Mouse (Mus musculus) heart, postnatal 4 days (tissue): ENCODE data around the gene Uspl1. TPM values are rescaled to one million over a fixed set of nuclear protein-coding genes. Genes with fewer than 3 reads are reported as not detected.

ENCODE experiments used
- DNase-seq: peaks from one replicate; pipeline ENCODE4 v3.0.0; 2021
- total RNA-seq, 2 experiments: library from RNA; stranded (reverse); gene quantifications; 2 replicates each; pipeline ENCODE4 v1.2.3; 2021

Gene Uspl1
- total RNA-seq, 2 experiments from 2014 or later = 24.6 to 25.1 TPM

DNA sequence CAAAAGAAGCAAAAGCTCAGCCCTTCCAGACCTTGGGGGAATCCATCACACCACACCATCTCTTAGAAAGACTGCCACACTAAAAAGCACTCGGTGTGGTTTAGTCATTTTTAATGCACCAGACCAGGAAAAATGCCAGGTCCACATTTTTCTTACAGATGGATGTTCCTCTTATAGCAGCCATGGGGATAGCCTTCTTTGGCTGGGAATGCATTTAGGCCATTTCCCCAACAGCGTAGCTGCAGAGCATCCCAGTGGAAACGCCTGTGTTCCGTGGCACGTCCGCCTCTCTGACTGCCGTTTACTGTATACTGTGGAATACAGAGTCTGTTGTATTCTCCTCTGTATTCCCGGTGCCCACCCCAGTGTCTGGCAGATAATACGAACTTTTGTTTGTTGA is 15.3 kb upstream of the Uspl1 start:
- no peak for DNase-seq

DNA sequence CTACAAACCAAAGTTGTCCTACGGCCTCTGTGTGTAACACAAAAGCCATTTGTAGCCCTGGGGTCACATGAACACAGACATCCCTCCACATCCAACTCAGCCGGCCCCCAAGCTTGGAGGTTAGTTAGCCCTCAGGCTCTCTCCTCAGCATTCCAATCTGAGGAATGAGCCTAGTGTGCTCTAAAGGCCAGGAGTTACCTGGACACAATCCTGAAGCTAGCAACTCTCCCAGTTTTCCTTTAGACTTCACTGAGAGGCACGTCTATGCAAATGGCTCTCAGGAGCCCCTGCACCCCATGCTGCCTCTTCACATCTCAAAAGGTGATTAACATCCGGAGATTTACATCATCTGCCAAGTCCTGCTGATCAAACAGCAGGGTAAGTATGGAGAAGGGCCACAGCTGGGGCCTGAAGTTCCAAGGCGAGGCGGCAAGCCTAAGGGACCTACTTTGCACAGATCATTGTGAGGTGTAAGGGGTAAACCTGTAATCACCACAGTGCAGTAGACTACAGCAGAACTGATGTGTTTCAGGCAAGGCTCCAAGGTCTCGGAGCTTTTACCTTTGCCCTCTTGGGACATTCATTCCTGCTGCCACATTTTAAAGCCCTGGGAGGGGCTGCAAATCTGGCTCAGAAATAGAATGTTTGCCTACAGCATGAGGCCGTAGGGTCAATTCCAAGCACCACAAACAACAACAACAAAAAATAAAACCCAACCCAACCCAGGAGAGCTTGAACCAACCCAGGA is 13.1 kb upstream of the Uspl1 start:
- DNase-seq = no peak

DNA sequence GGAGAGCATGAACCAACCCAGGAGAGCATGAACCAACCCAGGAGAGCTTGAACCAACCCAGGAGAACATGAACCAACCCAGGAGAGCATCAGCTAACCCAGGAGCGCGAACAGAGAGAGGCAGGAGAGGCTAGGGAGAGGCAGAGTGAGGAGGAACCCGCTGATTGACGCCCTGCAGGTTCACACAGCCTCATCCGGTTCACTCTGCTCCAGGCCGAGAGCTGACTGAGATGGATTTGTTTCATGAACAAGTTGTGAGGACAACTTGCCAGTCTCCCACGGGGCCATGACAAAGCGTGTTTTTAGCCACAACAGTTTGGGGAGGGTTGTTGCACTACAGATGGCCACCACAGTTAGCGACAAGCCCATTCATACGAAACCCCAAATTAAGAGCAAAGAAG is 11.9 kb upstream of the Uspl1 start:
- DNase-seq = no peak

DNA sequence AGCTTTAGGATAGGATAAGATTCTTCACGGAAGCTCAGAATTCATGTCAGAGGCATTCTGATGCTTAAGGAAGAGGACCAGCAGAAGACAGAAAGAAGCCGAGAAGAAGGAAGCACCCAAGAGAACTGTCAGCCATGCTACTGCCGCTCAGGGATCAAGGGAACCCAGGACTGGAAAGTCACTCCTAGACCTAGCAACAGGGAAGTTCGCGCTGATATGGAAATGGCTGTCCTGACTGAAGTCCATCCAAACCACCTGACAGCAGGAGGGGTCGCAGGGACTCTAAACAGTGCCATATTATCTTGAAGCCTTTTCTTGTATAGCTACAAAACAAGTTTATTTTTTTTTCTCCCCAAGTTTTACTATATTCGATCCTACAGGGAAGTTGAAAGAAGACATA is 9.6 kb upstream of the Uspl1 start:
- no peak for DNase-seq

DNA sequence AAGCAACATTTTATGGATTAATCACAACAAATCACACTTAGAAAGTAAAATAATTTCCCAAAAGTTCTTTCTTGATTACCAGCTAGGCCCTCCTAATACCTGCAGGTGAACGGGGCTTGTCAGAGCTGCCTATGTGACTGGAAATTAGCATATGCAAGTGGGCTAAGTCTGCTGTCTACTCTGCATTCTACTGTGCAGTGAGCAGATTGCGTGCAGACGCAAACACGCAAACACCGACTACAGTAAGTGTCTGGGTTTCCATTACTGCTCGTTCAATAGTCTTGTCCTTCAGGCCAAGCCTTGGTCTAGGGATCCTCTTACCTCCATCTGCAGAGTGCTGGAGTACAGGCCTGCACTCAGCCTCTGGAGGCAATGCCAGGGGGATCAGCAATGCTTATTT is 8.4 kb upstream of the Uspl1 start:
- no peak for DNase-seq

DNA sequence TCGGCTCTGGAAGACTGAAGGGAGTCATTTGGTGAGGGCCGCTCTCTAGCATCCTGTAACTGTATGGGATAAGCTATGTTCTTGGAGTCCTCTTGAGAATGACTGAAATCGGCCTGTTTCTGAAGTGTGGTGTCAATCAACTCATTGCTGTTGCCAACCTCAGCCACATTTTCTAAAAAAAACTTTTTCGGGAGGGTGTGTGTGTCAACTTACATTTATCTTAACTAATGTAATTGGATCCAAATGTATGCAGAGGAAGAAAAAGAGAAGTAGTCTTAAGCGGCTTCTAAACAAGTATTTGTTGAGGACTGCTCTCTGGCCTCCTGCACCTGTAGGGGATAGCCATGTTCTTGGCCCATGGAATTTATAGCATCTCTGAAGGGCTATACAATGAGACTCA is 6.1 kb upstream of the Uspl1 start:
- no peak for DNase-seq

DNA sequence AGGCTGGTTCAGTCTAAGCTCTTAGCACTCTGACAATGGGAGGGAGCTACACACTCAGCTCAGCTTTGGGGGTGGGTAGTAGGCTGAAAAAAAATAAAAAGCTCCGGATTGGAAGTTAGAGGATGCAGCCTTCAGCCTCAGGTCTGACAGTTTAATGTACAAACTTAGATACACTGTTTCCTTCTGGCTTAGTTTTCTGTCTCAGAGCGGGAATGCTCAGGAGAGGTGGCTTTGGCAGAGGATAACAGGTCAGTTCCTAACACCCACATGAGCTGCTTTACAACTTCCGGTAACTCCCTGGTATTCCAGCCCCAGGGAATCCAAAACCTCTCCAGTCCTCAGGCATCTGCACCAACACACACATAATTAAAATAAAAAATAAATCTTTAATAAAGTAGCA is 4.3 kb upstream of the Uspl1 start:
- DNase-seq = no peak

DNA sequence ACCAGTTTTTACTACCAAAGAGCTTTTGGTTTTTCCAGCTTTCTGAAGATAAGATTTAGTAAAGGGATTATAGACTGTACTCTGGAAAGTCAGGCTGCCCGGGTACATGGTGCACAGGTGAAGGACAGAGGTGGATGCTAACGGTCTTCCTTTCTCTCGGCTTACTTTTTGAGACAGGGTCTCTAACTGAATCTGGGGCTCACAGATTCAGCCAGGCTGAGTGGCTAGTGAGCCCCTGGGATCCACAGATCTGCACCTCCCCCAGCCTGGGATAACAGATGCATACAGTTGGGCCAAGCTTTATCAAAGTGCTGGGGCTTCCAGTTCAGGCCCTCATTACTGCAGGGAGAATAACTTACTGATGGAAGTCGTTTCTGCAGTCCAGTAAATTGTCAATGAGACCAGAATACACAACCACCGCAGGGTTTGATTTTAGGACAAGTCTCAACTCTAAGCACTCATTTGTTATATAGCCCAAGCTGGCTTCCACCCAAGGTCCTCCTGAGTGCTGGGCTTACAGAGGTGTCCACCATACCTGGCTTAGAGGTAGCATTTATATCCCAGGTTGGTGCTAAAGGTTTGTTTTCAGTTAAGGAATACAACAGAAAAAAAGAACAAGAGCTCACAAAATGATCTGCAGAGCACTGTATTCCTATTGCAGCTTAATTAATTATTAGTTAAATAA is 1.8 kb upstream of the Uspl1 start:
- no peak for DNase-seq

DNA sequence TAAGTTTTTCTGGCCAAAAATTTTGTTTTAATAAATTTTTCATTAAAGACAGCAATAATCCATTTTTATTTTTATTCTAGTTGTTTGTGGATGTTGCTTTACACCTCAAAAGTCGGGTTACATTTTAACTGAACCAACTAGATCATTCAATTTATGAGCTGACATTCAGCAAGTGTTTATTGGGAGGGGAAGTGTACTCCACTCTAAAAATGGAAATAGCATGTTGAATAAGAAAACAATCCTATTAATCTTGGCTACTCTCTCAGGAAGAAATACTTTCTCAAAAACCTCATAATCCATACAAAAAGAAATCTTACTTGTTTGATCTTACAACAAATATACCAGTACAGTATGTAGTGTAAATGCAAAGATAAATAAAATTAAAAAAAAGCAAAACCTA is 1.0 kb upstream of the Uspl1 start:
- DNase-seq = no peak

DNA sequence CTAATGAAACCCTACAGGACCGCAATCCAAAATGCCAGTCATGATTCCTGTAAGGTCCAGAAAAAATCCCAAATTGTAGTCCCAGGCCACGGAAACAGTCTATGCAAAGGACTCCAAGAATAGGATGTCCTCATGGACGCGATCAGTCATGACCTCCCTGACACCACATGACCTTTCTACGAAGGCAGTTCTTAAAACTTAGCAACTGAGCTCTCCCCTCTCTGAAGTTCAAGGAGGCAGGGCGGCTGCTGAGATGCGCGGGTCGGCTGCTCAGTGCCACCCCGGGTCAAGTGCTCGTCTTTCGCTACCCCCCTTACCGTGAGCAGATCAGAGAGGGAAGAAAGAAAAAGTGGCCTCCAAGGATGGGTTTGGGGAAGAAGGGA is 438 bp upstream of the Uspl1 start:
- no peak for DNase-seq

DNA sequence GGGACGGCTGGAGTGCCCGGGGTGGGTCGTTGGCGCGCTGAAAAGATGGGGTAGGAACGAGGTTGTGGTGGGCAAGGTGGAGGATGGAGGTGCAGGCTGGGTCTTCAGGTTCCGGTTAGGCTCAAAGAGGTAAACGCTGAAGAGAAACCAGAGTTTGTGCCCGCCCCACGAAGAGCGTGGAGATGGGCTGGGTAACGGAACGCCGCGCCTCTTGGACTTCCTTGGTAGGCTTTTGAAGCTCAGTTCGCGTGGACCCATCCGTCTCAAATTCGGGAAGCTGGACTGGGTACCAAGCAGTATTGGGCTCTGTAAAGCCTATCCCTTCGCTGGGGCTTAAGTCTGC is 665 bp downstream of the Uspl1 start:
- no peak for DNase-seq

DNA sequence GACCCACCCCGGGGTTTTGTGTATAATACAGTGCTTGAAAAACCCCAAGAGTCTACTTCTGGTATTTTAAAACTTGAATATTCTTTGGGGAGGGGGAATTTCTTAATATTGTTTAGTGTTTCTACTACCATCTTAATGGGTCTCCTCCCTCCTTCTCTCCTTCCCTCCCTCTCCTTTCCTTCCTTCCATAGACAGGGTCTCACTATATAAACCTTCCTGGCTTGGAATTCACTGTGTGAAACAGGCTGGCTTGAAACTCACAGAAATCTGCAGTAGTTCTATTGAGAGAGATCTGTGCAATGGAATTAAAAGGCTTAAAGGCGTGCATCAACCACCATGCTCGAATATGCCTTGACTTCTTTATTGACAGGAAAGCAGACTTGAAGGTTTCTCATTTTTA is 1.7 kb downstream of the Uspl1 start:
- DNase-seq = no peak

DNA sequence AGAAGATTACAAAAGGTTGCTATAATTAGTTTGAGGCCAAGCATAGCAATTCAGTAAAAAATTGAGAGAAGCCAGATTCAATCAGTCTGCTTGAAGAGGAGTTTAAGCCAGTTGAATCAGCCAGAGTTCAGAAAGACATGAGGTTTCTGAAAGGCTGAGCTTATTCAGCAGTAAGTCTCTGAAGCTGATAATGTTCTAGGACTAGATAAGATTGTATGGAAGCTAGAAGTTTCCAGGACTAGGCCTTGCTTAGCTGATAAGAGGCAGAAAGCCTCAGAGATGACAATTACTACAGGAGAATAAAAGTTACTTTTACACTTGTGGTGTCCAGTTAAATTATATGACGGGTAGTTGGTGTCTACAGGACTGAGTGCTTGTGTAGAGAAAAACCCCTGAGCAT is 6.0 kb downstream of the Uspl1 start:
- no peak for DNase-seq

DNA sequence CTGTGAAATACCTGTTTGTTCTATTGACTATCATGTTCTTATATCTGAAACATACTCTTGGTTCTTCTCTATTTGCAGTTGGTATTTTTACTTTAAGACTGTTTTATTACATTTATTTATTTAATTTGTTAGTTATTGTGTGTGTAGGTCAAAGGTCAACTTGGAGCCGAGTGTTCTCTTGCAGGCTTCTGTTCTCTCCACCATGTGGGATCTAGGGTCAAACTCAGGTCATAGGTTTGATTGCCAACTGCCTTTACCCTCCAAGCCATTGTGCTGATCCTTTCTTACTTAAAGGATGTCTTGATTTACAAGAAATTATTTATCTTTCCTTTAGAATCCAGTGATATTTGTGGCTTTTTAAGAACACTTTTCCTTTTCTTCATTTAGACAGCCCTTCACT is 12.5 kb downstream of the Uspl1 start:
- DNase-seq = no peak

DNA sequence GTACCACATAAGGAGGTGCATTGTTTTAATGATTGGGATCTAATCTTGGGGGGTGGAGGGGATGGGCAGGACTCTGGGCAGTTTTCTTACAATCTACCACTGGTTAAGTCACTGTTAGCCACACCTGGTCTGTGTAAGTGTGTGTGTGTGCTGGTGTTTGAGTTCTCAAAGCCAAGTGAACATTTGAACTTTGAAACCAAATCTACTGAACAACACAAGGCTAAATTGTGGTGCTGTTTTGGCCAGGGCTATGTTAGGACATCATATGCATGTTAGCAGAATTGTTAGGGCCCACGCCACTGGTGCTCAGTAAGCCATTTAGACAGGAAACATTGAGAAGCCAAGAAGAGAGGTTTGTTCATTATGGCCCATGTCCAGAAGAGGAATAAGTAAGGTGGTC is 14.6 kb downstream of the Uspl1 start:
- no peak for DNase-seq

DNA sequence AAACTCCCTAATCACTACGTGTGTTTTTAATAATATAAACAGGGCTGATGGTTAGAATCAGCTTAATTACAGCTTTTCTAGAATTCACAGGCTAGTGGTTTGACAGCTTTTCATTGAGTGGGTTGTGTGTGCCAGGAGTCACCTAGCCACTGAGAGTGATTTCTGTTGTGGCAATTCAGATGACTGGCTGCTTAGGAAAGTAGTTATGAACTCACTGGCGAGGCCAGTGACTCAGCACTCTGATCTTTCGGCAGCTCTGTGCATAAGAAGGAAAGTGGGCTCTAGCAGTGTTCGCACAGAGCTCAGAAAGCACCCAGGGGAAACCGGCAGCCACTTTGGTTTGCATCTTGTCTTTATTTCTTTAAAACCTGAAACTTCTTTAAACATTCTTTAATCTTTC is 18.8 kb downstream of the Uspl1 start:
- no peak for DNase-seq

DNA sequence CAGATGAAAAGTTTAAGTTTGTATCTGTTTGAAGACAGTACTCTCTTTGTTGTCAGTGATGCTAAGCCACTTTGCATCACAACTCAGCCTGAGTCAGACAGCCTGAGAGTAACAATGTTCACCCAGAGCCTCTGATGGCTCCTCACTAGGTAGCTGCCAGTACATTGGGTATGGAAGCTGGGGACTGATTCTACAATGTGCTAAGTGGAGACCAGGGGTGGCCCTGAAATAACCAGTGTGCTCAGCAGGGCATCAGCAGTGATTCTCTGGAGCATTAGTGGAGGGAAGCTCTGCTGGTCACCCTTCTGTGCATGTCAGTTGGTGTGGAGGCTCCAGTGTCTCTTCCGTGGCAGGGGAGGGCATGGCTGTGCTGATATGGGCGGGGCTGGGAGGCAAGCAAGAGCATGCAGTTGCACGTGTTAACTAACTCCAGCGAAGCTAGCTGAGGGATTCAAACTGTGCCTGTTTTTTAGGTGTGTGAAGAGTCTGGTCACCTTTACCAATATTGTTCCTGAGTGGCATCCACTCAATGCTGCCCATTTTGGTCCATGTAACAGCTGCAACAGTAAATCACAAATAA is 19.7 kb downstream of the Uspl1 start:
- DNase-seq = no peak

DNA sequence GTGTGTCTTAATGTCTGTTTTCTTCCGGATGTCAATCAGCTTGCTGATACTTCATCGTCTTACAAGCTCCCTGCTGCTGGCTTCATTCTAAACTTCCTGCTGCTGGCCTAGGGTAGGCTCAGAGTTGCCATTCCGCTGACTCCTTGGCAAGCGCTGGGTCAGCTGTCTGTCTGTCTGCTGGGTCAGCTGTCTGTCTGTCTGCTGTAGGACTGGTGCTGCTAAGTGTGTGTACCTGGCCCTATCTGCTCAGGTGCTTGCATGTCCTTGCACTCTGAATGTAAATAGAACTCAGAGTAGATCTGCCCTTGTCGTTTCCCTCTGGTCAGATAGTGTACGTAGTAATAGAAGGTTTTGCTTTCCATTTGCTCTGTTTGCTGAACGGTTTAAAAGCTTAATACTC is 20.7 kb downstream of the Uspl1 start:
- DNase-seq = no peak

DNA sequence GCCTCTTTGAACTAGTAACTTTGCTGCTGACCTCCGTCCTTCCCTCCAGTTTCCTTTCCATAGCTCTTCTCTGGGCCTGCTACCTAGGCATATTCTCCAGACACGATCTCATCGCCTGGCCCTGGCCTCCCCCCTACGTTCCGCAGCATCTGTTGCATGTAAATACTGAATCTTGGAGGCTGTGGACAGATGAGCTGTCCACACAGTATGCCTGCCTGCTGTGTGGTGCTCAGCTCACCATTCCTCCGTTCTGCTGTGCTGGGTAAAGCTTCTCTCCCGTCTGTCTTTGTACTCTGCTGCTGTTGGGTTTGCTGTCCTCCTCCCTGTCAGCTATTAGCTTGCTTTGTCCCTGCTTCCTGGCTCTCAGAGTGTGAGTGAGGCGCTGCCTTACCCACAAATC is 21.1 kb downstream of the Uspl1 start:
- DNase-seq = no peak

DNA sequence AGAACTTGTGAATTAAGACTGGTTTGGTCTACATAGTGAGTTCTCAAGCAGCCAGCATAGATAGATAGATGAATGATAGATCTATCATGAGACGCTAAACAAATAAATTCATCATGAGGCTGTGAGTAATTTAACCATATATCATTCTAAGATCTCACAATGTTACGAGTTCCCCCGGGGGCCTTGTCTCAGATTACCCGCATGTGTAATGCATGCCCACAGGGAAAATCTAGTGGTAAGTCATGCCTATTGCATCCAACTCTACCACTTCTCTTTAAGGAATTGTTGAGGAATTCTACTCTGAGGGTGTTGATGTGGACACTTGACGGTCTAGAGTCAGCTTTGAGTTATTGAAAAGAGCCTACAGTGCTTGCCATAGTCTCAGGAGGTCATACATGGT is 22.1 kb downstream of the Uspl1 start:
- no peak for DNase-seq

DNA sequence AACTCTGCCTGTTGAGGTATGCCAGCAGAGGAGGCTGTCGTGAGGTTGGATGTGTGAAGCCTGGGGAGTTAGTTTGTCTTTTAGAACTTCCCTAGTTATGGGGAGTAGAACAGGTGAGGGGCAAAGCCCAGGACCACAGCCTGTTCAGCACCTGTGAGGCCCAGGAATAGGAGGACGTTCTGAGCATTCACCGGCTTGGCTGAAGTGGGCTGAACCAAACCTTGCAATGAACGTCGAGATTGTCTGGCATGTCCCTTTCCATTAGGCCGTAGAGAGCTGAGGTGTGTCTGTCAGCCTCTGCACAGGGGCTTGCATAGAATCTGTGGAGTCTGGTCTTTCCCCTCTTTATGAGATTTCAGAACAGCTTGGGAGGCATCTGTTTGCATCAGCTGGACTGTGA is 23.5 kb downstream of the Uspl1 start:
- no peak for DNase-seq

DNA sequence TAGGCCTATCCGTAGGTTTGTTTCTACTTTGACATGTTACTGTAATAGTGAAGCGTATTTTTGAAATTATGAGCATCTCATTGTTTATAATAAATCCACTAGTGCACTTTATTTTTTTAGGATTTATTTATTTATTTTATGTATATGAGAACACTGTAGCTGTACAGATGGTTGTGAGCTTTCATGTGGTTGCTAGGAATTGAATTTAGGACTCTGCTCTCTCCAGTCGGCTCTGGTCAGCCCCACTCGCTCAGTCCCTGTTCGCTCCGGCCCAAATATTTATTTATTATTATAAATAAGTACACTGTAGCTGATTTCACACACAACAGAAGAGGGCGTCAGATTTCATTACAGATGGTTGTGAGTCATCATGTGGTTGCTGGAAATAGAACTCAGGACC is 24.6 kb downstream of the Uspl1 start:
- DNase-seq = no peak

DNA sequence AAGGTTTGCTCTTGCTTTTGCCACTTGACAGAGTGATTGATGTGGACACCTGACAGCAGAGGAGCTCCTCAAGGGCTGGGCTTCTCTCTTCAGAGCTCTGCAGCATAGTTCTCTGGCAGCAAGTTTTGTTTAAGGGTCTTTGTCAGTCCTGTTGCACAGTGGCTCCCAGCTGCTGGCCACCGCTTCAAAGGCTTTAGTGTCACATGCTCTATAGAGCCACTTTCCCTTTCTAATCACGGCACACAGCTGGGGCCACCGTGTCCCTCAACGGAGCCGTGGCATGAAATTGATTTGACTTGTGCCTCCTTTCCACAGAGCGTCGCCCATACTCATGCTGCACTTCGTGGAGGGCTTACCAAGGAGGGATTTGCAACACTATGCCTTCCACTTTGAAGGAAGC is 25.2 kb downstream of the Uspl1 start:
- DNase-seq = no peak

DNA sequence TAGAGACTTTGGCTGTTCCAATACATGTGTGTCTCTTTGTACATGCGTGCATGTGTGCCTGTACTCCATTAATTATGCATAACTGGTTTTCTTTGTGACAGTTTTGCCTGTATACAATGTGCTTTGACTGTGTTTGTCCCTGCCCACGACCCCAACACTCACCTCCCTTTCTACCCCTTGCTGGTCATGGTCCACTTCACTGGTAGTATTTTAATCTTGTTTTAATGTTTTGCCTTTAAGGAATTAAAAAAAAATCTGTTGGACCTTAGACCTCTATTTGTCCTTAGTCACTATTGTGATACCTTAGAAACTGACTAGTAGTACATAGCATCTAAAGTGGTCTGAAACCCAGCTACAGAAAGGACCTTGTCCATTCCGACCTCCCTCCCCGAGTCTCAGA is 26.9 kb downstream of the Uspl1 start:
- no peak for DNase-seq

DNA sequence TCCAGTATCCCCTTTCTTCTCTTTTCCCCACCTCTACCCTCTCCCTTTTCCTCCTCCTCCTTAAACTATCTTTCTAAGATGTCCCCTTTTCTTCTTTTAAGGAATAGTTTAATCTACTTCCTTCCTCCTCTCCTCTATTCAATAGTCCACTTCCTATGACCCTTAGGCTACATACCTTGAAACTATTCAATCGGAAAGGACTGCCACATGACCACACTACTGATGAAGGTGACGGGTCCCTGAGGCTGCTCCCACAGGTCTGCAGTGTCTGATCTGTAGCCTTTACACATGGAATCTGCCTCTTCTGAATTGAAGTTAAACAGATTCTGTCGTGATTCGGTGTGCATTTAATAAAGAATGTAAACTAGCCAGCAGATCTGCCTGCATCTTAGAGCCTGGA is 28.7 kb downstream of the Uspl1 start:
- DNase-seq = no peak
